Mouse (Mus musculus) spleen, adult 2 months (tissue): ENCODE data around the gene Flt3l.

Experiments
- CTCF ChIP-seq: fragments of 200-500 bp; IDR thresholded peaks from 2 replicates; pipeline ENCODE4 v1.5.1; 2011; ENCODE audit warnings: mild to moderate bottlenecking, inconsistent platforms; ENCODE audit not compliant: insufficient read depth, insufficient read length, insufficient replicate concordance; ENCODE audit errors: extremely low read depth
- POLR2A ChIP-seq: fragments of 200-500 bp; IDR thresholded peaks from 2 replicates; pipeline ENCODE4 v1.6.1; 2011; ENCODE audit warnings: low read depth, low read length, inconsistent platforms

- TF ChIP-seq CTCF, result peak; percentile 7; the same call in 1 of the 2 replicates
- no peak for TF ChIP-seq POLR2A
Observed at GRCm38 (mm10) chr7:45133446-45134159, 2.6 kb downstream of the Flt3l start.
